1 mouse cellular context compared by ENCODE assay signal in the genomic region with DNA sequence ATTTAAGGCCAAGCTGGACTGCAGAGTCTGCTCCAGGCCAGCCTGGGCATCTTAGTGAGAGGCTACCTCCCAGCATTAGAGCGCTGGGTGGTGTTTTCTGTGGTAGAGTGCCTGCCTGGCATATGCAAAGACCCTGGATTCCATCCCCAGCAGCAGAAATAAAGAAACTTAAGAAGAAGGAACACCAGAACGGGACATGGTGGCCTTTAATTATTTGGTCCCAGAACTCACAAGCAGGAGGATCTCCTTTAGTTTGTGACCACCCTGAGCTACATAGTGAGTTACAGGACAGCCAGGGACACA.
TF ChIP-seq lines count a peak whose summit lies in the region.

No protein-coding gene starts in this region.

TF ChIP-seq in CH12.LX, 34 proteins besides CTCF, POLR2A, EP300 and RAD21:
- TF ChIP-seq ELF1 (IDR thresholded peaks at IDR 0.05; ENCODE audit: low read depth, low read length) (no peak), MAFK (IDR thresholded peaks at IDR 0.05; ENCODE audit: insufficient replicate concordance, low read length) (no peak), MXI1 (IDR thresholded peaks at IDR 0.05; ENCODE audit: low read depth, low read length) (no peak), CHD2 (IDR thresholded peaks at IDR 0.05; ENCODE audit: low read length) (no peak), E2F4 (IDR thresholded peaks at IDR 0.05; ENCODE audit: insufficient replicate concordance, low read depth, low read length) (no peak), UBTF (IDR thresholded peaks at IDR 0.05; ENCODE audit: low read depth, low read length) (no peak), ZNF384 (IDR thresholded peaks at IDR 0.05; ENCODE audit: low read depth, low read length) (no peak), IRF4 (IDR thresholded peaks at IDR 0.05; ENCODE audit: low read depth, low read length) (no peak), MEF2A (IDR thresholded peaks at IDR 0.05; ENCODE audit: borderline replicate concordance, low read depth, low read length) (no peak), ZKSCAN1 (IDR thresholded peaks at IDR 0.05; ENCODE audit: borderline replicate concordance, low read depth, low read length) (no peak)
TF ChIP-seq in CH12.LX: peak in this region for 0.
